16 mouse cellular contexts compared by ENCODE assay signal in the genomic region with DNA sequence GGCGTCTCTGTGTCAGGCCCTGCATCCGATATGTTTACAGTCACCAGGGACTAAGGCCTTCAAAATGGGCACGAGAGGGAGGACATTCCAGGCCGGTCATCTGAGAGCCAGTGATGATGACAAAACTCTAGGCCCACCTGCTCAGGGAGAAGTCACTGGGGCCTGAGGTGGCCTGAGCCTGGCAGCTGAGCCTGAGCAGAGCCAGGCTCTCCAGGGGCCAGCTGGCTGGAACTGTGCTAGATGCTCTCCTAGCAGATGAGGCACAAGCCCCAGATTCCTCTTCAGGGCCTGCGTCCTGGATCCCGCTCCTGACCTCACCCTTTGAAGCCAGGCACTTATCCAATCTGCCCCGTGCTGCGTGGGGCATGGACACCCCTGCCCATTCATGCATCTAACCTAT. TPM values are rescaled to one million over a fixed set of nuclear protein-coding genes. Genes with fewer than 3 reads are reported as not detected.
DNase-seq lines count a peak whose midpoint lies in the region; ATAC-seq lines count a peak whose summit lies in the region.
"Had no signal": no experiment of that assay in that cellular context is flagged by ENCODE, and none has a peak within 500 bp of the region (broad histone marks: within the 10 kb centered on the region; RNA-seq: fewer than 3 reads in every experiment).

No protein-coding gene starts in this region.

- 75% methylated on average over 8 of the region's 8 CpGs for WGBS in embryonic facial prominence, embryonic 11.5 days
- 72% methylated on average over 8 of the region's 8 CpGs for WGBS in embryonic facial prominence, embryonic 10.5 days
- 63% methylated on average over 8 of the region's 8 CpGs for WGBS in heart, embryonic 16.5 days
- WGBS in midbrain, embryonic 10.5 days, result 79% methylated on average over 8 of the region's 8 CpGs
- 82% methylated on average over 8 of the region's 8 CpGs for WGBS in midbrain, embryonic 16.5 days

- no peaks in the 10 kb centered on the region for H3K4me1 ChIP-seq in embryonic facial prominence, embryonic 11.5 days (ENCODE audit: control insufficient read depth, insufficient read depth, low read length)
- peaks cover 49% of the 10 kb centered on the region for H3K4me1 ChIP-seq in embryonic facial prominence, embryonic 10.5 days
- peaks cover 6% of the 10 kb centered on the region; the same call in 1 of the 2 replicates for H3K4me1 ChIP-seq in heart, embryonic 16.5 days (ENCODE audit: control insufficient read depth, insufficient read depth, low read length)
- peaks cover 67% of the 10 kb centered on the region for H3K4me1 ChIP-seq in midbrain, embryonic 10.5 days
- H3K4me1 ChIP-seq in midbrain, embryonic 16.5 days (ENCODE audit: control insufficient read depth, insufficient read depth, low read length), result no peaks in the 10 kb centered on the region
- H3K4me1 ChIP-seq: stomach, embryonic 15.5 days had no signal

- no peaks in the 10 kb centered on the region for H3K27me3 ChIP-seq in embryonic facial prominence, embryonic 11.5 days (ENCODE audit: control insufficient read depth, insufficient read depth, low read length)
- H3K27me3 ChIP-seq in embryonic facial prominence, embryonic 10.5 days (replicated peaks; ENCODE audit: low read depth, poor library complexity, severe bottlenecking), result no peaks in the 10 kb centered on the region
- H3K27me3 ChIP-seq in heart, embryonic 16.5 days (ENCODE audit: control insufficient read depth, insufficient read depth, low read length), result no peaks in the 10 kb centered on the region
- H3K27me3 ChIP-seq in midbrain, embryonic 10.5 days (ENCODE audit: low read depth, poor library complexity, severe bottlenecking), result no peaks in the 10 kb centered on the region
- no peaks in the 10 kb centered on the region for H3K27me3 ChIP-seq in midbrain, embryonic 16.5 days (ENCODE audit: control insufficient read depth, insufficient read depth, low read depth, low read length)
- H3K27me3 ChIP-seq: stomach, embryonic 15.5 days had no signal

- no peak overlapping the region for H3K4me2 ChIP-seq in embryonic facial prominence, embryonic 11.5 days (ENCODE audit: low read depth, low read length)
- H3K4me2 ChIP-seq in heart, embryonic 16.5 days (ENCODE audit: low read depth, low read length), result no peak overlapping the region
- no peak overlapping the region for H3K4me2 ChIP-seq in midbrain, embryonic 16.5 days (ENCODE audit: low read length)
- H3K4me2 ChIP-seq: stomach, embryonic 15.5 days had no signal

- 0 out of 2 replicates have a peak, but pooled peaks have one; percentile 26 for ATAC-seq in embryonic facial prominence, embryonic 11.5 days (replicated peaks; ENCODE audit: insufficient number of reproducible peaks, low FRiP score, low TSS enrichment, low read depth)
- ATAC-seq in heart, embryonic 16.5 days (replicated peaks; ENCODE audit: extremely low read depth, insufficient read depth, low FRiP score), result peak; percentile 43; the same call in 1 of the 2 replicates
- no peak for ATAC-seq in midbrain, embryonic 16.5 days

- no peaks in the 10 kb centered on the region for H3K9me3 ChIP-seq in embryonic facial prominence, embryonic 11.5 days (replicated peaks; ENCODE audit: control insufficient read depth, low read length)
- H3K9me3 ChIP-seq in embryonic facial prominence, embryonic 10.5 days, result no peaks in the 10 kb centered on the region
- no peaks in the 10 kb centered on the region for H3K9me3 ChIP-seq in heart, embryonic 16.5 days (replicated peaks; ENCODE audit: control insufficient read depth, low read length)
- H3K9me3 ChIP-seq in midbrain, embryonic 10.5 days (replicated peaks), result no peaks in the 10 kb centered on the region
- H3K9me3 ChIP-seq in midbrain, embryonic 16.5 days (replicated peaks; ENCODE audit: control insufficient read depth, low read length, poor library complexity, severe bottlenecking), result no peaks in the 10 kb centered on the region
- H3K9me3 ChIP-seq: stomach, embryonic 15.5 days had no signal

- no peak overlapping the region for H3K4me3 ChIP-seq in embryonic facial prominence, embryonic 11.5 days (ENCODE audit: low read depth, low read length)
- no peak overlapping the region for H3K4me3 ChIP-seq in embryonic facial prominence, embryonic 10.5 days
- no peak overlapping the region for H3K4me3 ChIP-seq in heart, embryonic 16.5 days (ENCODE audit: low read length)
- H3K4me3 ChIP-seq in midbrain, embryonic 10.5 days, result no peak overlapping the region
- H3K4me3 ChIP-seq in midbrain, embryonic 16.5 days (ENCODE audit: low read depth, low read length), result no peak overlapping the region
- H3K4me3 ChIP-seq: stomach, embryonic 15.5 days had no signal

- H3K27ac ChIP-seq in embryonic facial prominence, embryonic 11.5 days (replicated peaks; ENCODE audit: low read depth, low read length), result no peak overlapping the region
- H3K27ac ChIP-seq in embryonic facial prominence, embryonic 10.5 days (replicated peaks), result no peak overlapping the region; the same call in 1 of the 2 replicates
- H3K27ac ChIP-seq in heart, embryonic 16.5 days (ENCODE audit: low read length), result peak overlapping the region; percentile 25; the same call in 1 of the 2 replicates
- peak overlapping the region; percentile 78 for H3K27ac ChIP-seq in midbrain, embryonic 10.5 days (replicated peaks)
- no peak overlapping the region for H3K27ac ChIP-seq in midbrain, embryonic 16.5 days (ENCODE audit: low read length)
- H3K27ac ChIP-seq: stomach, embryonic 15.5 days had no signal

- no peak for DNase-seq in embryonic facial prominence, embryonic 11.5 days (ENCODE audit: low spot score)
- DNase-seq in embryonic facial prominence, embryonic 10.5 days (ENCODE audit: low spot score), result no peak
- DNase-seq in heart, adult 11 months, result no peak
- DNase-seq in midbrain, embryonic 10.5 days (ENCODE audit: low spot score), result peak; percentile 16
- DNase-seq in skeletal muscle tissue, adult 2 months (ENCODE audit: low read depth, low spot score), result peak; percentile 59
- DNase-seq in frontal cortex, postnatal 25 days (ENCODE audit: low spot score in 2 of 2), result no peak
- DNase-seq: adrenal gland, postnatal 25 days; cerebellum, postnatal 10 days; embryo, embryonic 11 days; kidney, postnatal 14 days; layer of hippocampus, adult 9-11 months; liver; lung, adult 18-20 months had no signal

- H3K9ac ChIP-seq in embryonic facial prominence, embryonic 11.5 days (replicated peaks; ENCODE audit: low read length), result no peak overlapping the region
- H3K9ac ChIP-seq in heart, embryonic 16.5 days (ENCODE audit: low read length), result peak overlapping the region; percentile 30; the same call in 1 of the 2 replicates
- H3K9ac ChIP-seq in midbrain, embryonic 16.5 days (ENCODE audit: low read depth, low read length), result no peak overlapping the region
- H3K9ac ChIP-seq: stomach, embryonic 15.5 days had no signal

- no peaks in the 10 kb centered on the region for H3K36me3 ChIP-seq in embryonic facial prominence, embryonic 11.5 days (replicated peaks; ENCODE audit: control insufficient read depth, insufficient read depth, low read depth, low read length)
- no peaks in the 10 kb centered on the region for H3K36me3 ChIP-seq in embryonic facial prominence, embryonic 10.5 days (replicated peaks)
- H3K36me3 ChIP-seq in heart, embryonic 16.5 days (ENCODE audit: control insufficient read depth, insufficient read depth), result no peaks in the 10 kb centered on the region
- no peaks in the 10 kb centered on the region for H3K36me3 ChIP-seq in midbrain, embryonic 10.5 days
- H3K36me3 ChIP-seq in midbrain, embryonic 16.5 days (ENCODE audit: control insufficient read depth, insufficient read depth, low read length), result no peaks in the 10 kb centered on the region
- H3K36me3 ChIP-seq: stomach, embryonic 15.5 days had no signal

RNA-seq across cellular contexts. Expression of gene Nuak1, which starts 9.3 kb away (rescaled TPM):
- 3.5 and 4.6 TPM in 2 replicates for polyA plus RNA-seq in embryonic facial prominence, embryonic 11.5 days (2014; fragmentation: Nextera tagmentation; extraction: Ambion mirVana)
- polyA plus RNA-seq in embryonic facial prominence, embryonic 10.5 days (2016; fragmentation: Nextera tagmentation; extraction: Ambion mirVana), result 2.4 and 2.7 TPM in 2 replicates
- 3.0 and 3.2 TPM in 2 replicates for polyA plus RNA-seq in heart, embryonic 16.5 days (2015; fragmentation: Nextera tagmentation; extraction: Ambion mirVana)
- 3.0 and 4.0 TPM in 2 replicates for polyA plus RNA-seq in midbrain, embryonic 10.5 days (2016; fragmentation: Nextera tagmentation; extraction: Ambion mirVana)
- polyA plus RNA-seq in midbrain, embryonic 16.5 days (2015; fragmentation: Nextera tagmentation; extraction: Ambion mirVana), result 5.5 and 5.6 TPM in 2 replicates

Comparison
In these comparisons a context has a peak if more than half of its experiments do, and no peak if none do; other contexts are left out.
1. H3K27ac ChIP-seq: peak in heart, embryonic 16.5 days (single experiment) and midbrain, embryonic 10.5 days (single experiment); none in embryonic facial prominence, embryonic 11.5 days (single experiment), embryonic facial prominence, embryonic 10.5 days (single experiment) and midbrain, embryonic 16.5 days (single experiment).
2. DNase-seq: peak in midbrain, embryonic 10.5 days (single experiment) and skeletal muscle tissue, adult 2 months (single experiment); none in embryonic facial prominence, embryonic 11.5 days (single experiment), embryonic facial prominence, embryonic 10.5 days (single experiment), heart, adult 11 months (single experiment) and frontal cortex, postnatal 25 days (0 of 2).